Mouse (Mus musculus) T-cell, adult 2 months (primary cell): Measurements from ENCODE around the gene Hebp2.

Experiments used
- DNase-seq: peaks from one replicate; pipeline ENCODE4 v3.0.0; 2022; ENCODE audit warnings: low spot score

Gene Hebp2

GRCm38 (mm10) chr10:18508586-18508985 lies 37.3 kb downstream of the Hebp2 start:
- no peak for DNase-seq

GRCm38 (mm10) chr10:18507869-18508473 lies 37.9 kb downstream of the Hebp2 start:
- no peak for DNase-seq

GRCm38 (mm10) chr10:18506501-18506946 lies 39.4 kb downstream of the Hebp2 start:
- DNase-seq, result no peak

- no peak for DNase-seq
Measured at GRCm38 (mm10) chr10:18505690-18506089, 40.2 kb downstream of the Hebp2 start.

- no peak for DNase-seq
Measured at GRCm38 (mm10) chr10:18501997-18502396, 43.9 kb downstream of the Hebp2 start.

GRCm38 (mm10) chr10:18497066-18497465 lies 48.8 kb downstream of the Hebp2 start:
- no peak for DNase-seq

DNA sequence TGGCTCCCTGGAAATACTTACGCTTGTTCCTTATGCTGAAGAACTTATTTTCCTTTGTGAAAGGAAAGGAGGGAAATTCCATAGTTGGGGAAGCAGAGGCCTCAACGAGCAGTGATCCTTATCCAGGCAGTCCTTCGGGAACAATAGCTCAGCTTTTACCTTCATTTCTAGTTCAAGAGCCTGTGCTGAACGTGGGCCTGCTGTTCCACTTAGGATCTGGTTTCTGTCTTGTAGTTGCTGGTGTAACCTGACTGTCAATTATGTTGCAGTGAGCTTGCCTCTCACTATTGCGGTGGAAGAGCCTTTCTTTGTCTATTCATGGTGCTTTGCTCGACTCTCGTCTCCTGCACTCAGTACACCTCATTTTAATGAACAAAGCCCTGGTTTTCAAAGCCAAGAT lies 51.6 kb downstream of the Hebp2 start:
- DNase-seq, result no peak

- no peak for DNase-seq
Measured at GRCm38 (mm10) chr10:18493010-18493894, 52.6 kb downstream of the Hebp2 start.

GRCm38 (mm10) chr10:18491952-18492351 lies 53.9 kb downstream of the Hebp2 start:
- no peak for DNase-seq

GRCm38 (mm10) chr10:18489936-18490335 lies 55.9 kb downstream of the Hebp2 start:
- no peak for DNase-seq
